Mouse (Mus musculus) lung, embryonic 14.5 days (tissue): ENCODE data around the gene Hcrtr1. TPM values are rescaled to one million over a fixed set of nuclear protein-coding genes. Genes with fewer than 3 reads are reported as not detected.

ENCODE experiments used
- ATAC-seq: fragments of 200-750 bp; cut with Nextera tagmentation; 2 replicates; pipeline ENCODE4 v1.8.0; 2017; ENCODE audit warnings: mild to moderate bottlenecking, moderate TSS enrichment, moderate library complexity; ENCODE audit not compliant: insufficient read depth
- DNase-seq: peaks from one replicate; pipeline ENCODE4 v3.0.0-alpha.2; 2015
- H3K27ac ChIP-seq: fragments of 300-500 bp; sonication (generic); 2 replicates; pipeline ENCODE4 v1.5.1; 2014; ENCODE audit warnings: low read depth, mild to moderate bottlenecking, moderate library complexity
- H3K27me3 ChIP-seq: fragments of 300-500 bp; sonication (generic); 2 replicates; pipeline ENCODE4 v1.6.1; 2014; ENCODE audit warnings: low read length, control low read depth; ENCODE audit not compliant: insufficient read depth
- H3K36me3 ChIP-seq: fragments of 300-500 bp; sonication (generic); 2 replicates; pipeline ENCODE4 v1.6.1; 2014; ENCODE audit warnings: control low read depth; ENCODE audit not compliant: insufficient read depth
- H3K4me1 ChIP-seq: fragments of 300-500 bp; sonication (generic); 2 replicates; pipeline ENCODE4 v1.6.1; 2014; ENCODE audit warnings: antibody characterized with exemption, control low read depth; ENCODE audit not compliant: insufficient read depth
- H3K4me2 ChIP-seq: fragments of 300-500 bp; sonication (generic); 2 replicates; pipeline ENCODE4 v1.6.1; 2014; ENCODE audit warnings: mild to moderate bottlenecking
- H3K4me3 ChIP-seq: fragments of 300-500 bp; sonication (generic); 2 replicates; pipeline ENCODE4 v1.5.1; 2014; ENCODE audit warnings: low read depth, low read length
- H3K9ac ChIP-seq: fragments of 300-500 bp; sonication (generic); 2 replicates; pipeline ENCODE4 v1.6.1; 2014
- H3K9me3 ChIP-seq: fragments of 300-500 bp; sonication (generic); 2 replicates; pipeline ENCODE4 v1.6.1; 2016; ENCODE audit warnings: low read depth, low read length, control low read depth
- CTCF ChIP-seq: IDR thresholded peaks from 2 replicates; pipeline ENCODE4 v1.5.1; 2016; ENCODE audit warnings: antibody characterized with exemption, low read depth
- WGBS: fragments of 180-500 bp; shearing (Covaris S2); extraction: QIAGEN DNeasy Blood & Tissue Kit; methylation state at CpG from one replicate; pipeline ENCODE4 v1.1.7; 2014; 5-methylcytosine and 5-hydroxymethylcytosine counted together
- polyA plus RNA-seq: library from polyadenylated mRNA; unstranded; fragments of >200 nt; fragmentation: Nextera tagmentation; extraction: Ambion mirVana; gene quantifications from 2 replicates; pipeline ENCODE4 v1.2.1, GENCODE M21; 2014

Hcrtr1 gene
- polyA plus RNA-seq, 1 experiment from 2014 or later = 0.39 TPM

DNA sequence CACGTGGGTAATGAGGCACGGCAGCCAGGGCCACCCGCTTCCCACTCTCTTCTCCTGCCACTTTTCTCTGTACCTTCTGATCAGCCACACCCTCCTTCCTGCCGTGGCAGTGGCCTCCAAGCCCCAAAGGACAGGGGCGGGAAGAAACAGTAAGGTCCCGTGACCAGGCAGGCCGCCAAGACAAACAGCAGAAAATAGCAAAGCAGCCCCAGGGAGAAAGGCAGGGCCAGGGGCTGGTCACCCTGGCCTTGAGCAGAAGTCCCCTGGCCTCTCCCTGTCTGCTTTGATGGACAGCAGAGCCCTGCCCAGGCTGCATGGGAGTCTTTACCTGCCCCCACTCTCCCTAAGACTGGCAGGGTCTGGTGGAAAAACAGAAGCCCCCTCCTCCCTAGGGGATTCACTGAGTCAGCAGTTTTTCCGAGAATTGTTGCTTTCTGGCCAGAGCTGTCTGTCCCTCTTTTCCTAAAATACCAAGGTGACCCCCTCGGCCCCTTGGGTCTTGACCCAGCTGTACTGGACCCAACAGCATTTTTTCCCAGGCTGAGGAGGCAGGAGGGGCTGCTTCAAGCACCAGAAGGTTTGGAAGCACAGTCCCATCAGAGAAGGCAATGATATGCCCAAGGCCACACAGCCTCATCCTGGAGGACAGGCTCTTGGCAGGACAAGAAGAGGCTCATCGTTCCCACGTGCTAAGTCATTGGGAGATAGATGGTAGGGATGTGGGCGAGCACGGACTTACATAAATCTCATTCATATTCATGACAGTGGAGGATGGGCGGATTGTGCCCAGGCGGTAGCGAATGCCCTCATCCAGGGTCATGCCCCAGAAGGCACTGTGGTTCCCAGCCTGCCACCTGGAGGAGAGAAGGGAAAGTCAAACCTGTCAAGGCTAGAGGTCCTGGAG lies 29.4 kb upstream of the Hcrtr1 start:
- WGBS = 35% methylated on average over 16 of the region's 16 CpGs
- Histone ChIP-seq H3K9me3 (no peaks in the 10 kb centered on the region), H3K4me3 (no peak overlapping the region), H3K4me1 (peaks cover 52% of the 10 kb centered on the region), H3K27ac (peak overlapping the region; percentile 80), H3K36me3 (no peaks in the 10 kb centered on the region), H3K27me3 (0 out of 2 replicates have a peak, but pooled peaks cover under 1% of the 10 kb centered on the region), H3K9ac (peak overlapping the region; percentile 0; the same call in 1 of the 2 replicates), H3K4me2 (peak overlapping the region; percentile 48)
- peak; percentile 90 for DNase-seq
- peak; percentile 61 for ATAC-seq
- TF ChIP-seq CTCF = peak; percentile 23; the same call in 1 of the 2 replicates

DNA sequence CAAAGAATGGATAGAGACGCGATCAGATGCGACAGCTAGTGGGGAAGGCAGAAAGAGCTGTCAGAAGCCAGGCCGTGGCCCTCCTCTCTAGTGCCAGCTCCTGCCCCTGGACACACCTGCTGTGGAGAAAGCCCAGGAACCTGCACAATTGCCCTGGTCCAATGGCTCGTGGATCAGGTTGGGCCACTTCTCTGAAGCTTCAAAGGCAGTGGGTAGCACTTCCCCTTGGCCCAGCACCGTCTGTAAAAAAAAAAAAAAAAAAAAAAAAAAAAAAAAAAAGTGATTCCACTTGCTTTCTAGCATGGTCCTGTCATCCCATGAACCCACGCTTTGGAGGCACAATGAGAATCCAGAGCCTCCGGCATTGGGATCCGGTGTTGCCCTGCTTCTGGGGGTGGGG lies 28.7 kb upstream of the Hcrtr1 start:
- 0 out of 2 replicates have a peak overlapping the region, but pooled peaks have one; percentile 0 for H3K9ac ChIP-seq
- H3K4me2 ChIP-seq = peak overlapping the region; percentile 48
- H3K36me3 ChIP-seq = no peaks in the 10 kb centered on the region
- no peaks in the 10 kb centered on the region for H3K9me3 ChIP-seq
- no peaks in the 10 kb centered on the region for H3K27me3 ChIP-seq
- ATAC-seq (0 out of 2 replicates have a peak, but pooled peaks have one; percentile 1), DNase-seq (peak; percentile 46)
- peak overlapping the region; percentile 80 for H3K27ac ChIP-seq
- peaks cover 50% of the 10 kb centered on the region for H3K4me1 ChIP-seq
- TF ChIP-seq CTCF = no peak
- no peak overlapping the region for H3K4me3 ChIP-seq
- 30% methylated on average over 9 of the region's 9 CpGs for WGBS

- no peaks in the 10 kb centered on the region for H3K36me3 ChIP-seq
- no peaks in the 10 kb centered on the region for H3K9me3 ChIP-seq
- peaks cover 45% of the 10 kb centered on the region for H3K4me1 ChIP-seq
- H3K4me3 ChIP-seq = no peak overlapping the region
- DNase-seq (no peak), ATAC-seq (no peak)
- peak overlapping the region; percentile 48 for H3K4me2 ChIP-seq
- no peak overlapping the region for H3K9ac ChIP-seq
- H3K27me3 ChIP-seq = no peaks in the 10 kb centered on the region
- no peak for TF ChIP-seq CTCF
- WGBS = 54% methylated on average over 22 of the region's 22 CpGs
- H3K27ac ChIP-seq = peak overlapping the region; percentile 80
These were observed 28.2 kb upstream of the Hcrtr1 start for GRCm38 (mm10) chr4:130167321-130167720.

DNA sequence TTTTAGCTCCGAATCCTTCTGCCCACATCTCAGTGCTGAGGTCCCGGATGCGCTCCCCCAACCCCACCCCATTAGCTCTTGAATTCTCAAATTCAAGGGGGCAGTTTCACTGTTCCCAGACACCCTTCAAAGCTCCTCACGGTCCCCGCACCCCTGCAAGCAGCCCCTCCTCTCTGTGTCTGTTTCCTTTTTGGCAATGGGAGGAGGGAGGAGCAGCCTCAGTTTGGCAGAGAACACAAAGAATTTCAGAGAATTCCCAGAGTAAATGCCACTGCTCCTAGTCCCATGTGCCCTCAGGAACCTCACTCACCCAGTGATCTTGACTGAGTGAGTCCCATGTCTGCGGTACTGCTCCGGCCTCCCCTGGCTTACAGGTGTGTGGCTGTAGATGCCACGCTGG lies 27.4 kb upstream of the Hcrtr1 start:
- Histone ChIP-seq H3K9ac (no peak overlapping the region), H3K4me2 (no peak overlapping the region), H3K27me3 (no peaks in the 10 kb centered on the region), H3K4me3 (no peak overlapping the region), H3K9me3 (no peaks in the 10 kb centered on the region), H3K36me3 (no peaks in the 10 kb centered on the region), H3K4me1 (peaks cover 42% of the 10 kb centered on the region), H3K27ac (no peak overlapping the region)
- no peak for TF ChIP-seq CTCF
- 61% methylated on average over 8 of the region's 8 CpGs for WGBS
- DNase-seq = peak; percentile 55
- ATAC-seq = no peak

DNA sequence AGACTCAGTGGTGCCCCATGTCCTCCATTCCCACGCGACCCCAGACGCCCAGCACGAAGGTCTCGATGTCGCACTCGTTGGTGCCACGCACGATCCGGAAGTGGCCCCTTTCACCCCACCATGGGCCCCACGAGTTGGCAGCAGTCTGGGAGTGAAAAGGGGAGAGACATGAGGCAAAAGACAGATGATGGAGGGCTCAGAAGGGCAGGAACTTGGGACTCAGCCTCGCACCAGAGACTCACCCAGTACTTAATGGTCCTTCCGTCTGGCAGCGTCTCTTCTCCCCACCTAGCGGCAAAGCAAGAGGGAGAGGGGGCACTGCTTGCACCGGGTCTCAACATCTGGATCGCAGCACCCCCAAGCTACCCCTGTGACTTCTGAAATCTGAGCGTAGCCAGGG lies 26.9 kb upstream of the Hcrtr1 start:
- no peak for TF ChIP-seq CTCF
- 68% methylated on average over 18 of the region's 18 CpGs for WGBS
- ATAC-seq (no peak), DNase-seq (no peak)
- Histone ChIP-seq H3K4me2 (no peak overlapping the region), H3K9ac (no peak overlapping the region), H3K4me3 (no peak overlapping the region), H3K27me3 (no peaks in the 10 kb centered on the region), H3K27ac (no peak overlapping the region), H3K4me1 (peaks cover 39% of the 10 kb centered on the region), H3K9me3 (no peaks in the 10 kb centered on the region), H3K36me3 (no peaks in the 10 kb centered on the region)

- 58% methylated on average over 6 of the region's 6 CpGs for WGBS
- peaks cover 39% of the 10 kb centered on the region for H3K4me1 ChIP-seq
- H3K4me2 ChIP-seq = peak overlapping the region; percentile 59; the same call in 1 of the 2 replicates
- no peaks in the 10 kb centered on the region for H3K36me3 ChIP-seq
- ATAC-seq = no peak
- no peak overlapping the region for H3K4me3 ChIP-seq
- no peaks in the 10 kb centered on the region for H3K9me3 ChIP-seq
- no peaks in the 10 kb centered on the region for H3K27me3 ChIP-seq
- peak overlapping the region; percentile 80 for H3K27ac ChIP-seq
- no peak overlapping the region; the same call in 1 of the 2 replicates for H3K9ac ChIP-seq
- no peak for TF ChIP-seq CTCF
- DNase-seq = no peak
These were observed 25.0 kb upstream of the Hcrtr1 start for GRCm38 (mm10) chr4:130164121-130164520.

DNA sequence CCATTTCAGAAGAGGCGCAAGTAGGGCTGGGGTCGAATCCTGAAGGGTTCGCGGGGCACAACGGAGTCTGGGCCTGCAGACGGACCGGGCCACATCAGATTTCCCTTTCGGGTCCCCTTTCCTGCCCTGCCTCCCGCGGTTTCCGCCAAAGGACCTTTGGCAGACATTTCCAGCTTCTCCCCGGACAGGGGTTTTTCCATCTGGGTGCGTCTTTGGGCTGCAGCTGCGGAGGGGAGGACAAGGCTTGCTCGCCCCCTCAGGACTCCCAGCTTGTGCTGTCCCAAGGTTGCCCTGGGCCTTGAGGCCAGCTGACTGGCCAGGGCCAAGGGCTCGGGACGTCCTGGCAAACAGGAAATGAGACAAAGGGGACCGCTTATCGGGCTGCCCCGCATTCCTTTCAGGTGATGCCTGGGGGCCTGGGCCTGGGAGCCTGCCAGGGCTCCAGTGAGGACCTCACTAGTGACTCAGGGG lies 24.3 kb upstream of the Hcrtr1 start:
- Histone ChIP-seq H3K4me2 (peak overlapping the region; percentile 59), H3K36me3 (no peaks in the 10 kb centered on the region), H3K9ac (peak overlapping the region; percentile 52), H3K4me1 (peaks cover 33% of the 10 kb centered on the region), H3K9me3 (no peaks in the 10 kb centered on the region), H3K27me3 (no peaks in the 10 kb centered on the region), H3K27ac (peak overlapping the region; percentile 80), H3K4me3 (peak overlapping the region; percentile 15; the same call in 1 of the 2 replicates)
- no peak for TF ChIP-seq CTCF
- WGBS = 4% methylated on average over 20 of the region's 20 CpGs
- ATAC-seq (peak; percentile 33; the same call in 1 of the 2 replicates), DNase-seq (peak; percentile 75)
